Mouse (Mus musculus) lung, embryonic 16.5 days (tissue): ENCODE results near the gene Siglecg. TPM values are rescaled to one million over a fixed set of nuclear protein-coding genes. Genes with fewer than 3 reads are reported as not detected.
"Not testable (repeated sequence)": the region's sequence is repeated elsewhere in the genome, so short reads cannot be mapped to it uniquely, and the experiment has no call there.

Experiments used
- ATAC-seq: fragments of 200-750 bp; cut with Nextera tagmentation; 2 replicates; pipeline ENCODE4 v1.8.0; 2017; ENCODE audit warnings: low read depth, mild to moderate bottlenecking, moderate library complexity
- H3K27ac ChIP-seq: fragments of 300-500 bp; sonication (generic); 2 replicates; pipeline ENCODE4 v1.5.1; 2014; ENCODE audit warnings: mild to moderate bottlenecking, control low read depth, low read length
- H3K27me3 ChIP-seq: fragments of 300-500 bp; sonication (generic); 2 replicates; pipeline ENCODE4 v1.6.1; 2014; ENCODE audit warnings: low read depth, low read length, mixed read lengths; ENCODE audit not compliant: control insufficient read depth, insufficient read depth
- H3K36me3 ChIP-seq: fragments of 300-500 bp; sonication (generic); 2 replicates; pipeline ENCODE4 v1.6.1; 2014; ENCODE audit warnings: low read length; ENCODE audit not compliant: control insufficient read depth, insufficient read depth
- H3K4me1 ChIP-seq: fragments of 300-500 bp; sonication (generic); replicated peaks from 2 replicates; pipeline ENCODE4 v1.6.1; 2014; ENCODE audit warnings: low read length, mixed read lengths; ENCODE audit not compliant: control insufficient read depth, insufficient read depth
- H3K4me2 ChIP-seq: fragments of 300-500 bp; sonication (generic); 2 replicates; pipeline ENCODE4 v1.6.1; 2014; ENCODE audit warnings: low read depth, low read length, control low read depth
- H3K4me3 ChIP-seq: fragments of 300-500 bp; sonication (generic); 2 replicates; pipeline ENCODE4 v1.5.1; 2014; ENCODE audit warnings: mild to moderate bottlenecking, low read length, control low read depth
- H3K9ac ChIP-seq: fragments of 300-500 bp; sonication (generic); 2 replicates; pipeline ENCODE4 v1.6.1; 2014; ENCODE audit warnings: low read length, control low read depth
- H3K9me3 ChIP-seq: fragments of 300-500 bp; sonication (generic); 2 replicates; pipeline ENCODE4 v1.6.1; 2016; ENCODE audit warnings: low read length; ENCODE audit not compliant: control insufficient read depth
- WGBS: fragments of 180-500 bp; shearing (Covaris S2); extraction: QIAGEN DNeasy Blood & Tissue Kit; methylation state at CpG from one replicate; pipeline ENCODE4 v1.1.7; 2014; 5-methylcytosine and 5-hydroxymethylcytosine counted together
- polyA plus RNA-seq: library from polyadenylated mRNA; unstranded; fragments of >200 nt; fragmentation: Nextera tagmentation; extraction: Ambion mirVana; gene quantifications from 2 replicates; pipeline ENCODE4 v1.2.1, GENCODE M21; 2015

Siglecg gene
- polyA plus RNA-seq, 1 experiment from 2014 or later, result 0.25 TPM

DNA sequence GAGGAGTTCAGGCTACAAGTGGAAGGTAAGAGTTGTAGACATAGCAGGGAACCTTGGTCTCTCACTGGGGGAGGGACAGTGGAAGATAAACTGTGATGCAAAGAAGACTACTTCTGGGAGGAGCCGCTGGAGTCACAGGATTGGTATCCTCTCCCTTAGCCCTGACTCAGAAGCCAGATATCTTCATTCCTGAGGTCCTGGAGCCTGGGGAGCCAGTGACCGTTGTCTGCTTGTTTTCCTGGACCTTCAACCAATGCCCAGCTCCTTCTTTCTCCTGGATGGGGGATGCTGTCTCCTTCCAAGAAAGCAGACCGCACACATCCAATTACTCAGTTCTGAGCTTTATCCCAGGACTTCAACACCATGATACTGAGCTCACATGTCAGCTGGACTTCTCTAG, 1.1 kb downstream of the Siglecg start:
- no peak overlapping the region for H3K4me3 ChIP-seq
- no peaks in the 10 kb centered on the region for H3K4me1 ChIP-seq
- no peak overlapping the region for H3K27ac ChIP-seq
- WGBS, result 70% methylated on average over 3 of the region's 3 CpGs
- no peaks in the 10 kb centered on the region for H3K9me3 ChIP-seq
- no peak overlapping the region for H3K9ac ChIP-seq
- H3K36me3 ChIP-seq, result no peaks in the 10 kb centered on the region
- no peaks in the 10 kb centered on the region for H3K27me3 ChIP-seq
- H3K4me2 ChIP-seq, result no peak overlapping the region
- ATAC-seq, result no peak

DNA sequence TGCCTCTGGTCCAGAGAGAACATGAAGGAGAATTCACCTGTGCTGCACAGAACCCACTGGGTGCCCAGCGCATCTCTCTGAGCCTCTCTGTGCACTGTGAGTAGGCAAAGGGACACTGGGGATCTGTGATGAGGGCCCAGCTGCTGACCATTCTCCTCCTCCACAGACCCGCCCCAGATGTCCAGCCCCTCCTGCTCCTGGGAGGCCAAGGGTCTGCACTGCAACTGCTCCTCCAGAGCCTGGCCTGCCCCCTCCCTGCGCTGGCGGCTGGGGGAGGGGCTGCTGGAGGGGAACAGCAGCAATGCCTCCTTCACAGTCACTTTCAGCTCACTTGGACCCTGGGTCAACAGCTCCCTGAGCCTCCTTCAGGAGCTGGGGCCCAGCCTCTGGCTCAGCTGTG, 3.7 kb downstream of the Siglecg start:
- not testable (repeated sequence) for H3K9ac ChIP-seq, H3K9me3 ChIP-seq, H3K4me2 ChIP-seq, H3K4me1 ChIP-seq, H3K36me3 ChIP-seq, H3K27ac ChIP-seq, H3K27me3 ChIP-seq, H3K4me3 ChIP-seq, ATAC-seq
- WGBS, result 30% methylated on average over 3 of the region's 4 CpGs

DNA sequence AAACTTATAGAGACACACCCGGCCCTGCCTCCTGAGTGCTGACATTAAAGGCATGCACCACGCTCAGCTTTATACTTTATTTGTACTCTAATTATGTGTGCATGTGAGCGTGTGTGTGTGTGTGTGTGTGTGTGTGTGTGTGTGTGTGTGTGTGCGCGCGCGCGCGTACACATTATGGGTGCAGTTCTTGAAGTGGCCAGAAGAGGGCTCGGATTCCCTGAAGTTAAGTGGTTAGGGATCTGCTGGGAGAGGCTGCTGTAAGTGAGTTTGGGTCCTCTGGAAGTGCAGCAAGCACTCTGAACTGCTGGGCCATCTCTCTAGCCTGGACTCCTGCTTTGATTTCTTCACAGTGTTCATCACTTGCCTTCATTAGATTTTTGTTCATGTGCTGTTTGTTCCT, 9.3 kb downstream of the Siglecg start:
- Histone ChIP-seq H3K4me2 (no peak overlapping the region), H3K27me3 (no peaks in the 10 kb centered on the region), H3K9me3 (peaks cover 4% of the 10 kb centered on the region; the same call in 1 of the 2 replicates), H3K36me3 (no peaks in the 10 kb centered on the region), H3K9ac (no peak overlapping the region), H3K4me1 (no peaks in the 10 kb centered on the region), H3K27ac (no peak overlapping the region), H3K4me3 (no peak overlapping the region)
- WGBS, result 82% methylated on average over 10 of the region's 10 CpGs
- no peak for ATAC-seq

DNA sequence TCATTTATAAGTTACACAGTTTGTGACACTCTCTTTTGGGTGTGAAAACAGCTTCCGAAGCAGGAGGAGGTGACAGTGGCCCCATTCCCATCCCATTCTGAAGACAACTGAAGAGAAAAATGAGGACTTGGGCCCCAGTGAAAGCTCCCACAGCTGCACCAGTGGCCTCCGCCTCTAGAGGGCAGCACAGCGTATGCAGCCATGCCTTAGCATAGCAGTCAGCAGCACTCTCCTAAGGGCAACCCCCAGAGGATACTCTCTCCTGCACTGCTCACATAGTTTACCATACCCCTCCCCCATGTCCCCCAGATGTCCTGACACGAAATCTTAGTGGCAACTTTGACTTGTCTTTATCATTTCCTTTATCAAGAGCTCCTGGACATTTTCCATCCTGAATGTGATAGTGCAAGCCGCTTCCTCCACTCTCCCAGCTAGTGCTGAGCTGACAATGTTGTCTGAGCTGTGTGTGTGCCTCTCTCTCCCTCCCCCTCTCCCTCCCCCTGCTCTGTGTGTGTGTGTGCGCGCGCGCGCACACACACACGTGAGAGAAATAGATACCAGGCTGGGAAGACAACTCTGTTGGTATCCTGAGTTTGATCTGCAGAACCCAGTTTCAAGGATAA, 15.1 kb downstream of the Siglecg start:
- H3K27me3 ChIP-seq, result no peaks in the 10 kb centered on the region
- peak; percentile 86 for ATAC-seq
- no peak overlapping the region; the same call in 1 of the 2 replicates for H3K4me2 ChIP-seq
- H3K9ac ChIP-seq, result no peak overlapping the region
- H3K4me3 ChIP-seq, result no peak overlapping the region
- H3K27ac ChIP-seq, result no peak overlapping the region
- 12% methylated on average over 11 of the region's 11 CpGs for WGBS
- no peaks in the 10 kb centered on the region for H3K4me1 ChIP-seq
- no peaks in the 10 kb centered on the region for H3K9me3 ChIP-seq
- H3K36me3 ChIP-seq, result no peaks in the 10 kb centered on the region

DNA sequence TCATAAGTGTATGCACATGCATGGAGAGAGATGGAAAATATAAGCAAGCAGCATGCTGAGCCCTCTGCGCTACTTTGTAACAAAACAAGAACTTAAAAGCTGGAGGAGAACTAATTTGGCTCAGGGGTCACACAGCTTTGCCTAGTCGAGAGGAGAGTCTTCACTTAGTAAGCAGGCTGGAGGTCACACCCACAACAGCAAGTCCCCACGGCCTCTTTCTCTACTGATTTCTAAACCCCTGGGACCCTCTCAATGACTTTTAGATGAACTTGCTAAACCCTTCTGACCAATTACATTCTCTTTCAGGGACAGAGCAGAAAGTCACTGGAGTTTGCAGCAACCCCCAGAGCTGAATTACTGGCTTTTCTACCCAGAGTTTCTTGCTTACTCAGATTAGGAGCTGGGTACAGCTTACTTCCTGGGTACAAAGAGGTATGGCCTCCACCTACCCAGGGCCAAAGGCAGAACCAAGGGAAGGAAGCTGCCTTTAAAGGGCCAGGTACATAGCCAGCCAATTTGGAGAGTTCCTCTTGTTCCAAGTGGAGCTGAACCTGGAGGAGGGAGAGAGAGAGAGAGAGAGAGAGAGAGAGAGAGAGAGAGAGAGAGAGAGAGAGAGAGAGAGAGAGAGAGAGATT, 16.1 kb downstream of the Siglecg start:
- H3K4me2 ChIP-seq, result no peak overlapping the region
- WGBS, result 52% methylated on average over 3 of the region's 3 CpGs
- no peak overlapping the region for H3K4me3 ChIP-seq
- no peaks in the 10 kb centered on the region for H3K4me1 ChIP-seq
- no peaks in the 10 kb centered on the region for H3K27me3 ChIP-seq
- H3K27ac ChIP-seq, result no peak overlapping the region
- H3K9ac ChIP-seq, result no peak overlapping the region
- no peaks in the 10 kb centered on the region for H3K9me3 ChIP-seq
- ATAC-seq, result no peak
- no peaks in the 10 kb centered on the region for H3K36me3 ChIP-seq

DNA sequence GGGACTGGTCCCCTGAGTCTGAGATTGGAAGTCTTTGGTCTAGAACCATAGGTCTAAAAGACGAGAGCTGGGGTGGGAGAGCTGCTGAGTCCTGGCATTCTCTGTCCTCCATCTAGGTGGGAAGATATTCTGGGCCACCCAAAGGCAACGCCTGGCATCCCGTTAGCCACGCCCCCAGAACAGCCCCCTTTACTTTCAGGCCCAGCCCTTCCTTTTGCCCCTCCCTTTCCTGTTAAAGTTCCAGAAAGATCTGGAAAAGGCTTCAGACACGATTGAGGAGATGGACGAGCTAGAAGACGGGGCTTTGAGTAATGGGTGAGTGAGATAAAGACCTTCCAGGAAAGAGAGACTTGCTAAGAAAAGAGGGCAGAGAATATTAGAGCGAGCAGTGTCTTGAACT, 19.4 kb downstream of the Siglecg start, which contains the start of gene Lim2:
Lim2 (plus strand) TSS at position 265 of the 400 bp plus-strand sequence.
- Histone ChIP-seq H3K27me3 (no peaks in the 10 kb centered on the region), H3K4me1 (no peaks in the 10 kb centered on the region), H3K9ac (no peak within 1 kb of the TSS), H3K9me3 (no peaks in the 10 kb centered on the region), H3K4me2 (no peak within 1 kb of the TSS), H3K4me3 (no peak within 1 kb of the TSS), H3K36me3 (no peaks in the 10 kb centered on the region), H3K27ac (no peak within 1 kb of the TSS)
- no peak for ATAC-seq
- 78% methylated on average over 8 of the region's 8 CpGs for WGBS

DNA sequence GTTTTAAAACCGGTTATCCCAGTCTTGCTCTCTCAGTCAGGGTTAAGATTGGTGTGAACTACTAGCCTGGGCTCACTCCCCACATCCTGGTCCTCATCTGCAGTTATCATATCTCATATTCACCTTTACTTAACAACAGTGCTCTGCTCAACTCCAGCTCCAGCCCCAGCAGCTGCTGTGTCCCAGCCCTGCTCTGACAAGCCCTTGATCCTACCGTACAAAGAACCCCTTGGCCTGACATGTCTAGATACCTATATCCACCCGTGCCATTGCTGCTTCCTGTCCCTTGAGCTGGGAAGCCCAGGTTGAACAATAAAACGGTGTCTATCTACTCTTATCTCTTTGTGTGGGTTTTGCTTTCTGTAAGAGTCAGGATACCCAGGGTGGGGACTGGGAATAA, 21.5 kb downstream of the Siglecg start:
- H3K9me3 ChIP-seq, result no peaks in the 10 kb centered on the region
- no peaks in the 10 kb centered on the region for H3K27me3 ChIP-seq
- no peaks in the 10 kb centered on the region for H3K36me3 ChIP-seq
- no peak for ATAC-seq
- WGBS, result 47% methylated on average over 4 of the region's 4 CpGs
- no peak overlapping the region for H3K9ac ChIP-seq
- no peak overlapping the region for H3K4me2 ChIP-seq
- H3K4me1 ChIP-seq, result no peaks in the 10 kb centered on the region
- no peak overlapping the region for H3K4me3 ChIP-seq
- no peak overlapping the region for H3K27ac ChIP-seq

DNA sequence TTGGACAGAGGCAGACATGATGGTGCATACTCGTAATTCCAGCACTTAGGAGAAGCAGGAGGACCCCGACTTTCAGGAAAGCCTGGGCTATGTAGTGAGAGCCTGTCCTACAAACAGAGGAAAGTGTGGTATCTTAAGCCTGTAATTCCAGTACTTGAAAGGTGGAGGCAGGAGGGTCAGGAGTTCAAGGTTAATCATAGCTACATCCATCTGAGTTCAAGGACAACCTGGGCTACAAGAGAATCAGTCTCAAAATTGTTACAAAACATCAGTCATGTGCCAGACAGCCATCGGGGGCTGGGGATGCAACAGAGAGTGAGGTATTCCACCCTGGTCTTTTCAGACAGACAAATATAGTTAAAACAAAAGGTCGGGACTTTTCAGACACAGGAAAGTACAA, 24.9 kb downstream of the Siglecg start:
- H3K9ac ChIP-seq, result no peak overlapping the region
- no peak overlapping the region for H3K4me3 ChIP-seq
- H3K36me3 ChIP-seq, result no peaks in the 10 kb centered on the region
- no peaks in the 10 kb centered on the region for H3K4me1 ChIP-seq
- no peaks in the 10 kb centered on the region for H3K27me3 ChIP-seq
- 62% methylated on average over 4 of the region's 4 CpGs for whole genome bisulfite sequencing
- no peak for ATAC-seq
- no peaks in the 10 kb centered on the region for H3K9me3 ChIP-seq
- H3K4me2 ChIP-seq, result no peak overlapping the region
- H3K27ac ChIP-seq, result no peak overlapping the region

DNA sequence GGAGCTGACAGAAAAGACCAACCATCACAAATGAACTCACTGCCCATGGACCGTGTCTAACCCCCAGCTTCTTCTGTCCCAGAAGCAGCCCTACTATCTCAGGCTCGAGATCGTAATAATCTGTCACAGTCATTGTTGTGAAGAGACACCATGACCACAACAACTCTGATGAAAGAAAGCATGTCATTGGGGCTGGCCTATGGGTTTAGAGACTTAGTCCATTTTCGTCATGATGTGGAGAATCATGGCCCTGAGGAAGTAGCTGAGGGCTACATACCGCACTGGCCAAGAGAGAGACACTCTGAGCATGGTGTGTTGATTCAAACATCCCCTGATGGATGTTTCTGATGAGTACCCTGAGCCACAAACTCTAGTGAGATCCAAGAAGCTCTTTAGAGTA, 26.7 kb downstream of the Siglecg start:
- Histone ChIP-seq H3K27ac (no peak overlapping the region), H3K9me3 (no peaks in the 10 kb centered on the region), H3K4me1 (no peaks in the 10 kb centered on the region), H3K27me3 (no peaks in the 10 kb centered on the region), H3K4me3 (no peak overlapping the region), H3K36me3 (no peaks in the 10 kb centered on the region), H3K4me2 (no peak overlapping the region), H3K9ac (no peak overlapping the region)
- ATAC-seq, result no peak
- 83% methylated on average over 5 of the region's 5 CpGs for WGBS
